Mouse (Mus musculus): ENCODE data around the gene Slx4ip.
A peak's percentile ranks its signal among the peaks of the same experiment; 100 is the strongest.
"Not testable (repeated sequence)": the region's sequence is repeated elsewhere in the genome, so short reads cannot be mapped to it uniquely, and the experiment has no call there.

The Slx4ip gene

GRCm38 (mm10) chr2:136891068-136891950 is at the start of gene Slx4ip, which contains the start of the genes AL731706.1 and Mkks:
Gene Slx4ip (plus strand): TSS chr2:136891218.
Gene AL731706.1 (minus strand): TSS chr2:136891389.
Gene Mkks (minus strand): TSS chr2:136891389.
- DNase-seq (ENCODE audit: low spot score in 2 of 2), result peak; percentile 99 to 100

- DNase-seq (ENCODE audit: low spot score in 2 of 2), result no peak
Measured at GRCm38 (mm10) chr2:136850366-136850765, 40.7 kb upstream of the Slx4ip start.

- DNase-seq (ENCODE audit: low spot score in 2 of 2), result peak in 1 of 2 experiments; percentile 5
Measured at GRCm38 (mm10) chr2:136854543-136855388, 36.3 kb upstream of the Slx4ip start.

GRCm38 (mm10) chr2:136885579-136885978 is 5.4 kb upstream of the Slx4ip start, which contains the start of gene AL731706.2:
Gene AL731706.2 (minus strand): TSS chr2:136885679.
- no peak for DNase-seq (ENCODE audit: low spot score in 2 of 2)

- DNase-seq (ENCODE audit: low spot score in 2 of 2), result peak; percentile 64 to 78
Measured at GRCm38 (mm10) chr2:136886846-136887245, 4.2 kb upstream of the Slx4ip start.

- DNase-seq (ENCODE audit: low spot score in 2 of 2), result not testable (repeated sequence)
Measured at GRCm38 (mm10) chr2:136890716-136891067, 326 bp upstream of the Slx4ip start.

GRCm38 (mm10) chr2:136891951-136892371 is 943 bp downstream of the Slx4ip start:
- DNase-seq (ENCODE audit: low spot score in 2 of 2), result peak; percentile 98 to 99

GRCm38 (mm10) chr2:136894494-136894893 is 3.5 kb downstream of the Slx4ip start:
- DNase-seq (ENCODE audit: low spot score in 2 of 2), result no peak

GRCm38 (mm10) chr2:136896131-136896530 is 5.1 kb downstream of the Slx4ip start:
- no peak for DNase-seq (ENCODE audit: low spot score in 2 of 2)

GRCm38 (mm10) chr2:136908596-136908995 is 17.6 kb downstream of the Slx4ip start:
- DNase-seq (ENCODE audit: low spot score in 2 of 2), result no peak

- no peak for DNase-seq (ENCODE audit: low spot score in 2 of 2)
Measured at GRCm38 (mm10) chr2:136909298-136909697, 18.3 kb downstream of the Slx4ip start.

- DNase-seq (ENCODE audit: low spot score in 2 of 2), result no peak
Measured at GRCm38 (mm10) chr2:136911958-136912411, 21.0 kb downstream of the Slx4ip start.

- DNase-seq (ENCODE audit: low spot score in 2 of 2), result no peak
Measured at GRCm38 (mm10) chr2:136913021-136913420, 22.0 kb downstream of the Slx4ip start.

- DNase-seq (ENCODE audit: low spot score in 2 of 2), result no peak
Measured at GRCm38 (mm10) chr2:136914334-136914902, 23.4 kb downstream of the Slx4ip start.

- no peak for DNase-seq (ENCODE audit: low spot score in 2 of 2)
Measured at GRCm38 (mm10) chr2:136919433-136919832, 28.4 kb downstream of the Slx4ip start.

GRCm38 (mm10) chr2:136920257-136920993 is 29.4 kb downstream of the Slx4ip start:
- no peak for DNase-seq (ENCODE audit: low spot score in 2 of 2)

- DNase-seq (ENCODE audit: low spot score in 2 of 2), result peak; percentile 26 to 38
Measured at GRCm38 (mm10) chr2:136921003-136921408, 30.0 kb downstream of the Slx4ip start.

- DNase-seq (ENCODE audit: low spot score in 2 of 2), result no peak
Measured at GRCm38 (mm10) chr2:136936391-136937288, 45.6 kb downstream of the Slx4ip start.

GRCm38 (mm10) chr2:136938249-136938648 is 47.2 kb downstream of the Slx4ip start:
- no peak for DNase-seq (ENCODE audit: low spot score in 2 of 2)

GRCm38 (mm10) chr2:136946297-136946696 is 55.3 kb downstream of the Slx4ip start:
- no peak for DNase-seq (ENCODE audit: low spot score in 2 of 2)
